Mouse (Mus musculus) urinary bladder, postnatal 36 days (tissue): Measurements from ENCODE around the gene Plac8.

ENCODE experiments used
- DNase-seq, 2 experiments: peaks; one replicate each; pipeline ENCODE4 v3.0.0; 2022; ENCODE audit warnings: low spot score in 2 of 2, mixed read lengths in 1 of 2

Plac8 gene

DNA sequence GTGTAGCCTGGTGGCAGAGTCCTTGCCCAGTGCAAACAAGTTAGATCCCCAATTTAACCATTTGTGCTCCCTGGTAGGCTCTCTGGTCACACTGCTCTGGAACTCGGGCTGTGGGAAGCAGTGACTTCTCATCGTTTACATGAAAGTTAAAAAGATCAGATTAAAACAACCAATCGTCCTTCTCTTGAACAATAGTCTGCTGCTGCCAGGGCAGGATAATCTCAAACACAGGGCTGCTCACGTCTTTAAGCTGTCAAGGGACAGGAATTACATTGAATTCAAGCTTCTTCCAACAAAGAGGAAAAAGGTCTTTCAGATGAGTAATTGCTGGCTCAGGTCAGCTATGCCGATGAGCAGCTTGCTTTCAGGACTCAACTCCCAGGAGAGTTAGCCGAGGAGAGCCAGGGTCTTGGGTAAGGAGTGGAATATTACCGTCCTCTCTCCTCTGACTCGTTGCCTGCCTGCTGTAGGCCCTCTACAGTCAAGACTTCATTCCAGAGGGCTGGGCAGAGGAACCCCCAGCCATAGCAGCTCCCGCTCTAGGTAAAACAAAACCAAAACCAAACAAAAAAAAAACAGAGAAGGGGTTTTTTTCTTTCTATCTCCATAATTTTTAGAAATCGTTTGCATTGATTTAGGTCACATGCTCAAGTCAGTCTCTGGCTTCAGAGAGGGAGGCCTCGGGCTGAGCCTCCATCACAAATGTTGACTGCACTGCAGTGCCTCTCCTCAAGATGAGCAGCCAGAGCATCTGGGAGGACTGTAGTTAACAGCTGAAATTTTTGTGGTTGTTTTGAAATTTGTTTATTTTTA is 9.8 kb upstream of the Plac8 start:
- DNase-seq = no peak

DNA sequence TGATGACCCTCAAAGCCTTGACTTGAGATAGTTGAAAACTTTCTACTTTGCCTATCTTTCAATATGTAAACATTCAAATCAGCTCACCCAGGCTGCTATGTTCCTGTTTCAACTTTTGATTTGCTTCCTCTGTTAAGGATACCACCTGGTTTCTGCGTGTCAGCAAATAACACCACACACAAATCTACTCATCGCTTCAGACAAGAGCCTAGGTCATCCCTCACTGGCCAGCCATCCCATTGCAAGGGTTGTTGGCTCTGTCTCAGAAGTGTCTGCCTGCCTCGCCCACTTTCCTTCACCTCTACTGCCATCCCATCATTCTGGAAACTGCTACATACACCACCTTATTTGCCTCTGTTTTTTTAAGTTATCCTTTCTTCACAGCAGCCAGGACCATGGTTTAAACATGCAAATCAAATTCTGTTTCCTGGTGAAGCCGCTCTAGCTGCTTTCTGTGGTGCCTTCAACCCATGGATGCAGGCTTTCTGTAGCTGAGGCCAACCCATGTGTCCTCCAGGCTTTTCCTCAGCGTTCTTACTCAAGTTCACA is 6.9 kb upstream of the Plac8 start:
- DNase-seq = no peak

DNA sequence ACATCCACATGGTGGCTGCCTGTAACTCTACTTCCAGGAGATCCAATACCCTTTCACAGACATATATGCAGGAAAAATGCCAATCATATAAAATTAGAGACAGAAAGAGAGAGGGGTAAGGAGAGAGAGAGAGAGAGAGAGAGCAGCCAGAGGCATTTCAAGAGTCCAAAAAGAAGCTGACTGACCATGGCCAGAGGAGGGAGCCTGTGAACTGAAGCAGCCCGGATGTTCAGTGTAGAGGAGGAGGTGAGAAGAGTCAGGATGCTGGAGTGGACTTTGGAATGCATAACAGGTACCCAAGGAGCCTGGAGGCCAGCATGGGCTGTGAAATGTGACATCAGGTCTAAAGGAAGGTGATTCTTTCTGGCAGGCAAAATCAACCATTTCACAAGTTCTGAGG is 2.7 kb upstream of the Plac8 start:
- no peak for DNase-seq

DNA sequence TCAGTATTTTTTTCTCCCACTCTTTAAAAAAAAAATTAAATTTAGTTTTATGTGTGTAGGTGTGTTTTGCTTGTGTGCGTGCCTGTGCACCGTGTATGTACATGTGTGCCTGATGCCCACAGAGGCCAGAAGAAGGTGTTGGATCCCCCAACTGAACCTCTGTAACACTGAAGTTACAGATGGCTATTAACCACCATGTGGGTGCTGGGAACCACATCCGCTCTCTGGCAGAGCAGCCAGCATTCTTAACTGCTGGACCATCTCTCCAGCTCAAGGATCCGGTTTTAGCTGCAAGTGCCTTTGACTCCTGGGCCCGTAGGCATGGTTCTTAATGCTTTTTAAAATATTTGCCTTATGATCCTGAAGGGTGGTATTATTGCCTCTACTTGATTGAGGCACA is 1.2 kb upstream of the Plac8 start:
- no peak for DNase-seq

DNA sequence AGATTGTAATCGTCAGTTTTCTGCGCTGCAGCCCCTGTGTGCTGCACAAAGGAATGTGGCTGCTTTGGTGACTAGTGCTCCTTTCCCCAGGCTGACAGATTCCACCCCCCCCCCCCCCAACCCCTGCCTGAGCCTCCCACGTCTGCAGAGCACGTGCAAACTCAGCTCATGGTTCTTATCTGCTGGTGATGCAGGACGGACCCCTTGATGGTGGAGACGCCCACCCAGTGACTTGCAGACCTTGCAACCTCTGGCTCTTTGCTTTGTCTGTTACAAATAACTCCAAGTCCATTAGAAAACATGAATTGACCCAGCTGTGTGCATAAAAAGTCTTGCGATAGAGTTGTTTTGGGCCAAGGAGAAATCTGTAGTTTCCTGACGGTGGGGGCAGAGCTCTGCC is 1.3 kb downstream of the Plac8 start:
- no peak for DNase-seq

DNA sequence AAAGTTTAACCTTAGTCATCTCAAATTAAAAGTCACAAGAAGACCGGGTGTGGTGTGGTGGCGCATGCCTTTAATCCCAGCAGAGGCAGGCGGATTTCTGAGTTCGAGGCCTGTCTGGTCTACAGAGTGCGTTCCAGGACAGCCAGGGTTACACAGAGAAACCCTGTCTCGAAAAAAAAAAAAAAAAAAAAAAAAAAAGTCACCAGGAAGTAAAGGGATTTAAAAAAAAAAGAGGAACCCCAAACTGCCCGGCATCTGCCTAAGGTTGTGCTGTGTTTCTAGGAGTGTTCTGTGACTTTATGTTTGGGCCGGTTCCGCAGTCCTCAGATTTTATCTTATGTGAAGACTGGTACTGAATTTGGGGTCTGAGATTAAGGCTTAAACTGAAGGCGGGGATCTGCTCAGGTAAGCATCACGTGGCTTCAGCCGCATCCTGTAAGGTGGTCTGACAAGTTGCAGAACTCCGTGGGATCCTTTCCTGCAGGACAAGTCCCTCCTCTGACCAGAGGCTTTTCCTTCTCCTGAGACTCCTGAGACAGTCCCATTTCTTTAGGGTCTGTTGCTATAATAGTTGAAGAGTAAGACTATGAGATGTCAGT is 1.9 kb downstream of the Plac8 start:
- DNase-seq = no peak

DNA sequence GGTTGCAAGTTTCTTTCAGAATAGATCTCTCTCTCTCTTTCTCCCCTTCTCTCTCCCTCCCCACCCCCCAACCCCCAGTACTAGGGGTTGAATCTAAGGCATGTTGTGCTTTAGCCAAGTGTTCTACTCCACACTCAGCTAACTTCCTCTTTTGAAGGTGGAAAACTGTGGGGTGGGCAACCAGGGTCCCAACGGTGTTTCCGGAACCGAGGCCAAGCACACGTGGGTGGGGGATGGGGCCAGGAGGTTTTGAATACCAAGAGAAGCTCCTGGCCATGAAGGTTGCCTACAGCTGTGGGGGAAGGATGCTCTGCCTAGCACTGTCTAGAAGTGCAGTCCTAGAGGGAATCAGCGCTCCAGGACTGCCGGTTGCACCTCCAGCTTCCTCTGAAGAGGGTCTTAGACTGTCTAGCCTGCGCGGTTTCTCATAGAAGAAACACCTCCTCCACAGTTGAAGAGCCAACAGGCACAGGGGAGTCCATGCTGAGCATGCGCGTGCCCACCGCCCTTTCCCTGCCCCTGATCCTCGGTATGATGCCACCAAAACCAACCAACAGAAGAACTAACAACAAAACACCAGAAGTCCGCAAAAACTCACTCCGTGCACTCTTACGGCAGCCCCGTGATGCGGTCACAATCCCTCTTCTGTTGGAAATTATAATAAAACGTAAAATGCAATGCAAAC is 2.7 kb downstream of the Plac8 start:
- DNase-seq = no peak

DNA sequence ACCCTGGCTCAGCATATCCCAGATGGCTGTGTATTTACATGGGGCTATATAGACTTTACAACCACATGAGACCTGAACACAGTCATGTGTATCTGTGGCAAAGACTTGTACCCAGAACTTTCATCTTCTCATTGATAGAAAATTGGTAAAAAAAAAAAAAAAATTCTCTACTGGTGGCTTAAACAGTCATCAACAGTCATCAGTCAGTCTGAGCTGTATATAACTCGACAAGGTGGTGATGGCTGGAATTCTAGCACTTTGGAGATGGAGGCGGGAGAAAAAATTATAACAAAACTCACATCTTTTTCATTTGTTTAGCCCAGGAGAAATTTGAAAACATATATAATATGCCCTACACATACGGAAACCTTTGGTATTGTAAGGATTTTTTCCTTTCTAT is 3.2 kb downstream of the Plac8 start:
- DNase-seq = no peak

DNA sequence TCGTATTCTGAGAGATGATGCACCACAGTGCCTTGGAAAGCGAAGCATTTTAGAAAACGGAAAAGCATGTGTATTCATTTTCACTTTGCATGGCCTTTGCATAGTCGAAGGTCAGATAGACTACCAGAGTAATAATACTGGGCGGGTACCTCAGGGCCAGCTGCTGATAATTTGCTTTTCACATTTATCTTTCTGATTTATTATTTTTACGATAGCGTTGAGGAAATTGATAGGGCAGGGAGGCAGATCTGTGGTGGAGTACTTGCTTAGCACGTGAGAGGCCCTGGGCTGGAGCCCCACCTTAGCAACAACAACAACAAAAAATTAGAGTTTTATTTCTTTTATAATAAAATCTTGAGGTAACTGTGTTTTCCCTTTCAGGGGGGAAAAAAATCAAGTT is 3.9 kb downstream of the Plac8 start:
- no peak for DNase-seq

DNA sequence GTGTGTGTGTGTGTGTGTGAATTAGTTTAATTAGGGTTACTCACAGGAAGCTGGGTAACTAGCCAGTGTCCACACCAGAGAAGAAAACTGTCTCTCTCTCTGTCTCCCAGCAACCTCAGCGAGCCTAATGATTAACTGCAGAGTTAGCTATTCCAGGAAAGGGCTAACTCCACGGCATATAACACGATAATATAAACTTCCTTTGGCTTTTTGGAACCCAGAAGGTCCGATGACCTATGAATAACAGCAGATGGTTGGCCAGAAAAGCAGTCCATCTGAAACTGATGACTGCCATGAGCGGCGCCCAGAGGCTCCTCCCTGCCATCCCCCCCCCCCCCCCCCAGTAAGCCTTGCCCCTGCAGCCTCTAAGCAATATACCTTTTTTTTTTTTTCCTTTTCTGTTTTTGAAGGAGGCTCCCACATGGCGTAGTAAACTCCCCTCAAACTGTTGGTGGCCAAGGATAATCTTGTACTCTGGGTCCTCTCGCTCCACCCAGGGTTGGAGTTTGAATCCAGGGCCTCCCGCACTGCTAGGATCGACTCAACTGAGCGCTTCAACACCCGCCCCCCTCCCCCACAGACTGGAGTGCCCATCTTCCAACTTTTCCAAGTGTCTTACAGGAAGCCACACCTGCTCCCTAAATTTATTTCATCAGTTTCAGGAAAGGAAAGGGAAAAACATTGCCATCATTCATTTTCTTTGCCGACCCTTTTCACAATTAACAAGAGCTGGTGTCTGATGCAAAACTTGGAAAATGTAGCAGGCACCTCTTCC is 4.6 kb downstream of the Plac8 start:
- no peak for DNase-seq

DNA sequence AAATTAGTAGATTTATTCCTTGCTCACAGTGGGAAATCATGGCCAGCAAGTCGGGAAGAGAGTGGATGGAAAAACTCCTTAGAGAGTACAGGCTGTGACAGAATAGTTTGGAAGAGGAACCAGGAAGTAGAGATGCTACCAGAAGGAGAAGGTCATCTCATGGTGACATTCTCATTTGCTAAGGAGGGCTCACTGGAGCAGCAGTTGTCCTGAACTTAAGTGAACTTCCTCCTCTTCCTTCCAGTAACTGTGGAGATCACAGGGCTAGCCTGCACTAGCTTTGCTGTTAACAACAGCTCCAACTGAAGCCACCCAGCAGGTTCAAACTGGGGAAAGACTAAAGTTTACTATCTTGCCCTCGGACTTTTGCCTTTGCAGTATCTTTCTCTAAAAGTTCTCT is 5.2 kb downstream of the Plac8 start:
- DNase-seq = no peak

DNA sequence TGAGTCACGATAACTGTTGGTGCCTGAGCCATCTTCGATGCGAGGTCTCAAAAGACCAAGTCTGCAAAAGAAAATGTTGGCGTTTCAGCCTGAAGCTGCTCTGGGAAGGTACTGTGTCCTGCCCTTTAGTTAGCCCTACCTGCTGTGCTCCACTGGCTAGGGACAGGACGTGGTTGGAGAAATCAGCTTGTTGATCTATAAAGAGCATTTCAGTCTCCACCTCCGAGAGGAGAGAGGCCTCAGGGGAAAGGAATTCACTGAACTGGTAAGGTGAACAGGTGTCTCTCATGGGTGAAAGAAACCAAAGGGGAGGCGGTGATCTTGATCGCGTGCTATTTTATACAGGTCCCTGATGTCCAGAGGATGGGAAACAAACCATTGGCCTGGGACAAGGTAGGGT is 9.3 kb downstream of the Plac8 start:
- no peak for DNase-seq

DNA sequence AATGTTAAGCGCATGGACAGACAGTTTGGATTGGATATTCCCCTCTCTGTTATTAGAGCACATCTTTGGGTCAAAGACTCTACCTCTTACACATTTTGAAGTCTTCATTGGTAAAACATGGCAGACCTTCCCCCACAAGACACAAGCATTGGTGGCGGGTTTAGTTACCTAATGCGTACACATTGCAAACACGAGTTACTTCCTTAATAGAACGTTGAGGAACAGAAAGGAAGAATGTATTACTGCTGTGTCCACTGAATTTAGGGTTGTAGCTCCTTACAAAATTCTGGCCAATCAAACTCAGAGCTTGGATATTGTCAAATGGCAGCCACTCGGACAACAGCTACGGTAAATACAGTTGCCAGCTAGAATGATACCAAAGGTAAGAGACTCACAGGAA is 12.7 kb downstream of the Plac8 start:
- DNase-seq = no peak

DNA sequence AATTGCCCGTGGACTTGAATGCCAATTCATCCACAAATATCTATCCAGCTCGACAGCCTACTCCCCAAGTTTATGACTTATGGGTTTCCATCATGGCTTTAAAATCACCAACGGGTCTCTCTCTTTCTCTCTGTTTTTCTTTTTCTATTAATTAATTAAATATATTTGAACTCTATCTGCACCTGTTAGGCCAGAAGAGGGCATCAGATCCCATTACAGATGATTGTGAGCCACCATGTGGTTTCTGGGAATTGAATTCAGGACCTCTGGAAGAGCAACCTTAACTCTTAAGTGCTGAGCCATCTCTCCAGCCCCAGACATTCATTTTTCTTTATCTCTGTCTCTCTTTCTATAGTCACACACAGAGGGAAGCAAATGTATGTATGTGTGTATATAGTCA is 13.3 kb downstream of the Plac8 start:
- DNase-seq = no peak

DNA sequence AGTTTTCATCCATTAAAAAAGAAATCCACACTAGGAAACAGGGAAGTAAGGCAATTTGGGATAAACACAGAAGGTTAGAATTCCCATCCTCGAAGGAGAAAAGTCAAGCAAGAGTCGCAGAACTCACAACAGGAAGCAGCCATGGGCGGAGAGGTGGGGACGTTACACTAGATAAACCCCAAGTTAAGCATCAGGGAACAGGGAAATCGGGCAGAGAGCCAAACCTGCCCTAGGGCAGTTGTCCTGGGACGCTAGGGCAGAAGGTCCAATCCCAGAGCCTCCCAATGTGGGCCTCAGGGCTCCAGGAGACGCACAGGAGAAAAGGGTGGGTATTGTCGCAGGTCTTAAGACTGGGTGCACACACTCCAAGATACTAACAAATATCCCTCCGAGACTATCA is 14.5 kb downstream of the Plac8 start:
- DNase-seq = no peak

DNA sequence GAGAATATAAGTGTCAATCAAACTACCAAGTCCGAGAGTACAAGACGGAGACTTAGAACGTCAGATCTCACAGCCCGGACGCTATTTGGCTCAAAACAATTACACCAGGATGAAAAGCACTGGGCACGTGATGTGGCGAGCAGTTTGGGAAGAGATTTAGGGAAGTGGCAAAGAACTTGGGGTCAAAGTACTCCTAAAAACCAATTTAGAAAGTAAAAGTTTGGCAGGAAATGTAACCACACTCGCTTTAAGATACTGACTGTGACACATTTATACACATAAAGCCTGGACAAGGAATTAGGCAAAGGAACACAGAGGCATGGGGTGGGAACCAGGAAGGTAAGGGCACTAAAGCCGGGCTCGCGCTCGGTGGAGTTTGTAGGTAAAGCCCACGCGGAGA is 15.0 kb downstream of the Plac8 start:
- no peak for DNase-seq

DNA sequence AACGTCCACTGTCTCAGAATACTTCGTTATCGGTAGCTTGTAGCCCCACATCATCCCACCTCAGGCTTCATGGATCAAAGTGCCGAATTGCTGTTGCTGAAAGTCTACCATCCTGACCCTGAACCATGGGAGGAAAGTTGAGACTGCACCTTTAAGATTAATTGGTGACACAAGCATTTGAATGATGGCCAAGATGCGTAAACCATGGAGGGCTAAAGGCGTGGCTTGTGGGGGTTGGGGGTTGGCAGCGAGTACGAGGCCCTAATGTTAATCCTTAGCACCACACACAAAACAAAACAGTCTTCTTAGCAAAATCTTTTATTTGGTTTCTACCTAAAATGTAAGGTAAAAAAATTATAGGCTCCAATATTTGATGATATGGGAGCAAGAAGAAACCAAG is 18.6 kb downstream of the Plac8 start:
- DNase-seq = no peak

DNA sequence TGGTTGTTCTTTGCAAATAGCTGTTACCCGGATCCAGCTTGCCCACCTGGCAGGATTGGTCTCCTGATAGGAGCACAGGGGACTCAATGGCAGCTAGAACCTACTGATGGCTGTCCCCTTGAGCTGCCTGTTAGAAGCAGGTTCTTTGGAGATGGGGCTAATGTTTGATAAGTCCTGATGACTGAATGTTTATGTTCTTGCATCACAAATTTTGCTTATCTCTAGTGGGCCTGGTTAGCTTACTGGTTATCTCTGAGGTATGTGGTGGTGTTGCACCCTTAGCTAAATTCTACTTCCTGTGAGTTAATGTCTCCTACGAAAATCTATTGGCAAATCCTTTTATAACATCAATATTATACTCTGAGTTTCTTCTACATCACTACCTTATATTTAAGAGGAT is 20.1 kb downstream of the Plac8 start:
- DNase-seq = no peak

DNA sequence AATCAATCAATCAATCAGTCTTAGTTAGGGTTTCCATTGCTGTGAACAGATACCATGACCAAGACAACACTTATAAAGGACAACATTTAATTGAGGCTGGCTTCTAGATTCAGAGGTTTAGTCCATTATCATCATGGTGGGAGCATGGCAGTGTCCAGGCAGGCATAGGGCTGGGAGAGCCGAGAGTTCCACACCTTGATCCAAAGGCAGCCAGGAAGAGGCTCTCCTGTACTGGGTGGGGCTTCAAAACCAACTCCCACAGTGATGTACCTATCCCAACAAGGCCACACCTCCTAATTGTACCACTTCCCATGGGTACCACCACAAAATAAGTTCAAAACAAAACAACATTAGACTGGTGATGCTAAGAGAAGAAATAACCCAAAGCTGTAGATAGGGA is 21.9 kb downstream of the Plac8 start:
- DNase-seq = no peak

DNA sequence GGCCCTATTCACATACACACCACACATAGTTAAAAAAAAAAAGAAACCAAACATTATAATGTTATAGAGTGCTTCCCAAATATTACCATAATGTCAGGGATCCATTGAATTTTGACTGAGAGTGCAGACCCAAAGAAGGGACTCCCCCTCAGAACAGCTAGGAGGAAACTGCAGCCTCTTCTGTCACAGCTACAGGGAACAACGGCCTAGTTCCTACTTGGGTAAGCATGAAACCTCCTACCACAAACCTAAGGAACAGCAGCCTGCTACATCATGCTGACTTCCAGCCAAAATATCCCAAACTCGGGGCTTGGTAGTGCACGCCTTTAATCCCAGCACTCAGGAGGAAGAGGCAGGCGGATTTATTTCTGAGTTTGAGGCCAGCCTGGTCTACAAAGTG is 22.7 kb downstream of the Plac8 start:
- DNase-seq = no peak

DNA sequence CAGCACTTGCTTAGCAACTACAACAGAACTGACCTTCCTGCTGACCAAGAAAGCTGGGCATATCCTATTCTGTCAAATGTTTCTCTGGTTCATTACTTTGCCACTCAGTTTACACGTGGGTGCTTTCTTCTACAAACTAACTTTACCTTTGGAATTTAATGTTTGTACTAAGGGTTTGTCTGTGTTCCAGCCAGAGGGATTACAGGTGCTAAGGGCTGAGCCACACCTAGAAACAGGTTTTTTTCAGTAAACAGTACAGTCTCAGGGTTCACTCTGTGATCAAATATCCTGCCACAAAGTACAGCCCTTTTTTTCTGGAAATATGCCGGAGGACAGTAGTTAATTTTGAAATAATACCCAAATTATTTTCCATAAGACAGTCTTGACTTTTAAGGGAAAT is 23.8 kb downstream of the Plac8 start:
- no peak for DNase-seq
